In the genomic region with DNA sequence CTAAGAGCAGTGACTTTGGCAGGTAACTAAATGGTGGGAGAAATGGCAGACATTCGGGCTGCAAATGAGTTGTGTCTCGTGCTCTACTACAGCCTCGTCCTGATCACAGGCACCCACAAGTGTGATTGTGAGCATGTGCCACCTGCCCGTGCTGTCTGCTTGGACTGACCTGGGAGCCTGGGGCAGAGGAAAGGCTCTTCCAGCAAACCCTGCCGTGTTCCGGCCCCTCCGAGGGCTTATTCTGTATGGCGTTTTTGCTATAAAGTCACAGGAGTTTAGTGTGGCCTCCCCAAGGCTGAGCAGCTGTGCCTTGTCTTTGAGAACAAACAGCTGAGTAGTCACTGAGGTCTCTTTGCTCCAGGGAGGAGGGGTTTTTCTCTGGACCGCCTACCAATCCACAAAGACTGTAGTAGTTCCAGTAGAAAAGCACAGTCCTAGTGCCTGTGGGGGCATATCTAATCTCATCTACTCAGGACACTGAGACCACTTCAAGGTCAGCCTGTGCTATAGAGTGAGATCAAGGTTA, we compare ENCODE assay signal across 26 mouse cellular contexts. TPM values are rescaled to one million over a fixed set of nuclear protein-coding genes. Genes with fewer than 3 reads are reported as not detected.
A peak's percentile ranks its signal among the peaks of the same experiment; 100 is the strongest.
DNase-seq lines count a peak whose midpoint lies in the region; ATAC-seq lines count a peak whose summit lies in the region.
"Had no signal": no experiment of that assay in that cellular context is flagged by ENCODE, and none has a peak within 500 bp of the region (broad histone marks: within the 10 kb centered on the region; RNA-seq: fewer than 3 reads in every experiment).

No protein-coding gene starts in this region.

- 71% methylated on average over 9 of the region's 9 CpGs for WGBS in midbrain, embryonic 13.5 days
- 78% methylated on average over 9 of the region's 9 CpGs for WGBS in midbrain, embryonic 11.5 days
- 53% methylated on average over 9 of the region's 9 CpGs for WGBS in stomach, embryonic 16.5 days

- ATAC-seq in midbrain, embryonic 13.5 days: peak; percentile 28; the same call in 1 of the 2 replicates
- ATAC-seq in midbrain, embryonic 11.5 days (ENCODE audit: low FRiP score): no peak
- ATAC-seq in stomach, embryonic 16.5 days (ENCODE audit: insufficient read depth, low FRiP score): no peak
- ATAC-seq: Patski had no signal

- peaks cover 13% of the 10 kb centered on the region; the same call in 1 of the 2 replicates for H3K4me1 ChIP-seq in midbrain, embryonic 13.5 days (replicated peaks)
- 0 out of 2 replicates have a peak, but pooled peaks cover 2% of the 10 kb centered on the region for H3K4me1 ChIP-seq in midbrain, embryonic 11.5 days (ENCODE audit: control insufficient read depth, insufficient read depth, low read length)
- peaks cover 21% of the 10 kb centered on the region; the same call in 1 of the 2 replicates for H3K4me1 ChIP-seq in stomach, embryonic 16.5 days (ENCODE audit: control insufficient read depth, insufficient read depth, low read length)

- H3K9ac ChIP-seq in midbrain, embryonic 13.5 days (replicated peaks): no peak overlapping the region
- no peak overlapping the region for H3K9ac ChIP-seq in midbrain, embryonic 11.5 days (ENCODE audit: low read length)
- peak overlapping the region; percentile 26; the same call in 1 of the 2 replicates for H3K9ac ChIP-seq in stomach, embryonic 16.5 days (ENCODE audit: low read length)
- H3K9ac ChIP-seq: forebrain, postnatal 0 days; heart, embryonic 12.5 days; neural tube, embryonic 13.5 days had no signal

- H3K36me3 ChIP-seq in midbrain, embryonic 13.5 days: peaks cover 50% of the 10 kb centered on the region
- no peaks in the 10 kb centered on the region for H3K36me3 ChIP-seq in midbrain, embryonic 11.5 days (ENCODE audit: control insufficient read depth, insufficient read depth, low read length)
- no peaks in the 10 kb centered on the region for H3K36me3 ChIP-seq in stomach, embryonic 16.5 days (ENCODE audit: control insufficient read depth, insufficient read depth, low read length)

- H3K4me2 ChIP-seq in midbrain, embryonic 13.5 days (replicated peaks): no peak overlapping the region
- H3K4me2 ChIP-seq in midbrain, embryonic 11.5 days: no peak overlapping the region
- 0 out of 2 replicates have a peak overlapping the region, but pooled peaks have one; percentile 22 for H3K4me2 ChIP-seq in stomach, embryonic 16.5 days (ENCODE audit: low read depth, low read length)

- H3K4me3 ChIP-seq in midbrain, embryonic 13.5 days (replicated peaks): no peak overlapping the region
- H3K4me3 ChIP-seq in midbrain, embryonic 11.5 days (ENCODE audit: low read depth, low read length): no peak overlapping the region
- H3K4me3 ChIP-seq in stomach, embryonic 16.5 days (replicated peaks; ENCODE audit: low read length): no peak overlapping the region
- H3K4me3 ChIP-seq: neural tube, embryonic 13.5 days had no signal

- H3K27ac ChIP-seq in midbrain, embryonic 13.5 days: no peak overlapping the region
- H3K27ac ChIP-seq in midbrain, embryonic 11.5 days (ENCODE audit: low read depth, low read length): no peak overlapping the region
- no peak overlapping the region; the same call in 1 of the 2 replicates for H3K27ac ChIP-seq in stomach, embryonic 16.5 days (ENCODE audit: low read length)
- H3K27ac ChIP-seq: hindbrain, postnatal 0 days; neural tube, embryonic 13.5 days had no signal

- intact Hi-C loops in heart, postnatal 14 days (cut with DNase I): loop anchor here (5.0 kb wide), 1 partner anchor 63 kb away; no protein-coding TSS in a partner anchor

- H3K27me3 ChIP-seq in midbrain, embryonic 13.5 days: no peaks in the 10 kb centered on the region
- no peaks in the 10 kb centered on the region for H3K27me3 ChIP-seq in midbrain, embryonic 11.5 days (ENCODE audit: control insufficient read depth, insufficient read depth, low read length)
- H3K27me3 ChIP-seq in stomach, embryonic 16.5 days (ENCODE audit: control insufficient read depth, insufficient read depth, low read length): no peaks in the 10 kb centered on the region
- H3K27me3 ChIP-seq: neural tube, embryonic 13.5 days; Patski had no signal

- no peaks in the 10 kb centered on the region for H3K9me3 ChIP-seq in midbrain, embryonic 13.5 days
- H3K9me3 ChIP-seq in midbrain, embryonic 11.5 days (ENCODE audit: control insufficient read depth, low read length): no peaks in the 10 kb centered on the region
- H3K9me3 ChIP-seq in stomach, embryonic 16.5 days (replicated peaks; ENCODE audit: control insufficient read depth, low read length): no peaks in the 10 kb centered on the region
- H3K9me3 ChIP-seq: heart, embryonic 12.5 days; neural tube, embryonic 13.5 days had no signal

- DNase-seq in heart, adult 11 months: peak; percentile 75
- DNase-seq in heart, postnatal 14 days: no peak
- DNase-seq in kidney, postnatal 10 days: peak; percentile 32
- no peak for DNase-seq in kidney, postnatal 25 days
- DNase-seq in midbrain, embryonic 11.5 days (ENCODE audit: low spot score, missing footprints): no peak

RNA-seq across cellular contexts. Expression of a gene that starts 26.6 kb away (rescaled TPM):
- not detected for total RNA-seq in heart, postnatal 14 days (2021)
- not detected in 2 replicates for polyA plus RNA-seq in midbrain, embryonic 13.5 days (2015; fragmentation: Nextera tagmentation; extraction: Ambion mirVana)
- 0.26 TPM in 1 of 2 replicates, not detected in the other for polyA plus RNA-seq in midbrain, embryonic 11.5 days (2014; fragmentation: Nextera tagmentation; extraction: Ambion mirVana)
- polyA plus RNA-seq in stomach, embryonic 16.5 days (2015; fragmentation: Nextera tagmentation; extraction: Ambion mirVana): not detected in 2 replicates
- total RNA-seq: adrenal gland, adult 2 months; gastrocnemius, postnatal 14 days; heart, adult 18-20 months; heart, postnatal 10 days; hindbrain, postnatal 0 days; layer of hippocampus, adult 18-20 months; layer of hippocampus, postnatal 14 days; left cerebral cortex, adult 8-10 months; left cerebral cortex, postnatal 4 days; liver, adult 2 months had no signal
- polyA plus RNA-seq: adrenal gland, adult 2 months; embryonic facial prominence, embryonic 11.5 days; forebrain, embryonic 11.5 days; forebrain, postnatal 0 days; heart, embryonic 12.5 days; hindbrain, embryonic 11.5 days; hindbrain, postnatal 0 days; liver, adult 2 months; liver, embryonic 16.5 days; neural tube, embryonic 13.5 days; Patski; thymus, postnatal 0 days had no signal

RNA-seq across cellular contexts. Expression of a gene that starts 47.3 kb away (rescaled TPM):
- total RNA-seq in heart, postnatal 14 days (2021): 10 to 100 TPM; 32.6 to 34.4 TPM
- 43.9 and 45.7 TPM in 2 replicates for polyA plus RNA-seq in midbrain, embryonic 13.5 days (2015; fragmentation: Nextera tagmentation; extraction: Ambion mirVana)
- 145 and 152 TPM in 2 replicates for polyA plus RNA-seq in midbrain, embryonic 11.5 days (2014; fragmentation: Nextera tagmentation; extraction: Ambion mirVana)
- 76.2 and 84.9 TPM in 2 replicates for polyA plus RNA-seq in stomach, embryonic 16.5 days (2015; fragmentation: Nextera tagmentation; extraction: Ambion mirVana)
- polyA plus RNA-seq: adrenal gland, adult 2 months had no signal

Comparison
In these comparisons a context has a peak if more than half of its experiments do, and no peak if none do; other contexts are left out.
1. DNase-seq: peak in heart, adult 11 months (single experiment) and kidney, postnatal 10 days (single experiment); none in heart, postnatal 14 days (0 of 2), kidney, postnatal 25 days (0 of 2) and midbrain, embryonic 11.5 days (single experiment).